Mouse (Mus musculus): Measurements from ENCODE around the gene Pgpep1. TPM values are rescaled to one million over a fixed set of nuclear protein-coding genes. Genes with fewer than 3 reads are reported as not detected.

The Pgpep1 gene
- polyA plus RNA-seq, 1 experiment from 2014 or later = 67.7 TPM

- under 1% methylated on average over 43 of the region's 45 CpGs for WGBS
- Histone ChIP-seq H3K4me2 (replicated peaks; ENCODE audit: low read depth, low read length) (peak overlapping the region; percentile 98), H3K27ac (ENCODE audit: low read length) (peak overlapping the region; percentile 99), H3K36me3 (ENCODE audit: control insufficient read depth, insufficient read depth, low read length) (no peaks in the 10 kb centered on the region), H3K9ac (replicated peaks; ENCODE audit: low read depth, low read length) (peak overlapping the region; percentile 77), H3K4me3 (ENCODE audit: low read depth, low read length) (peak overlapping the region; percentile 46), H3K9me3 (ENCODE audit: control insufficient read depth, low read depth, low read length) (no peaks in the 10 kb centered on the region), H3K4me1 (ENCODE audit: control insufficient read depth, insufficient read depth, low read length) (peaks cover 16% of the 10 kb centered on the region; the same call in 1 of the 2 replicates), H3K27me3 (ENCODE audit: control insufficient read depth, insufficient read depth, low read length) (no peaks in the 10 kb centered on the region)
- ATAC-seq (ENCODE audit: insufficient number of reproducible peaks, insufficient read depth, low FRiP score, low read depth) = peak; percentile 75
These were observed 50.1 kb downstream of the Pgpep1 start for GRCm38 (mm10) chr8:70609849-70610795.

GRCm38 (mm10) chr8:70609368-70609848 lies 50.8 kb downstream of the Pgpep1 start:
- Histone ChIP-seq H3K4me3 (ENCODE audit: low read depth, low read length) (peak overlapping the region; percentile 46), H3K4me2 (replicated peaks; ENCODE audit: low read depth, low read length) (peak overlapping the region; percentile 98), H3K9me3 (ENCODE audit: control insufficient read depth, low read depth, low read length) (no peaks in the 10 kb centered on the region), H3K27ac (ENCODE audit: low read length) (peak overlapping the region; percentile 99), H3K27me3 (ENCODE audit: control insufficient read depth, insufficient read depth, low read length) (no peaks in the 10 kb centered on the region), H3K36me3 (ENCODE audit: control insufficient read depth, insufficient read depth, low read length) (no peaks in the 10 kb centered on the region), H3K4me1 (ENCODE audit: control insufficient read depth, insufficient read depth, low read length) (peaks cover 16% of the 10 kb centered on the region; the same call in 1 of the 2 replicates), H3K9ac (replicated peaks; ENCODE audit: low read depth, low read length) (peak overlapping the region; percentile 77)
- peak; percentile 71 for ATAC-seq (ENCODE audit: insufficient number of reproducible peaks, insufficient read depth, low FRiP score, low read depth)
- WGBS = under 1% methylated on average over 39 of the region's 39 CpGs

- Histone ChIP-seq H3K4me2 (replicated peaks; ENCODE audit: low read depth, low read length) (peak within 1 kb of the TSS; percentile 98), H3K9ac (replicated peaks; ENCODE audit: low read depth, low read length) (peak within 1 kb of the TSS; percentile 77), H3K9me3 (ENCODE audit: control insufficient read depth, low read depth, low read length) (no peaks in the 10 kb centered on the region), H3K36me3 (ENCODE audit: control insufficient read depth, insufficient read depth, low read length) (no peaks in the 10 kb centered on the region), H3K27ac (ENCODE audit: low read length) (peak within 1 kb of the TSS; percentile 99), H3K4me3 (ENCODE audit: low read depth, low read length) (peak within 1 kb of the TSS; percentile 84), H3K4me1 (ENCODE audit: control insufficient read depth, insufficient read depth, low read length) (peaks cover 16% of the 10 kb centered on the region; the same call in 1 of the 2 replicates), H3K27me3 (ENCODE audit: control insufficient read depth, insufficient read depth, low read length) (no peaks in the 10 kb centered on the region)
- ATAC-seq (ENCODE audit: insufficient number of reproducible peaks, insufficient read depth, low FRiP score, low read depth) = no peak
- 4% methylated on average over 26 of the region's 26 CpGs for WGBS
These were observed 51.3 kb downstream of the Pgpep1 start, which contains the start of gene Ssbp4 for GRCm38 (mm10) chr8:70608749-70609367. Gene Ssbp4, minus strand, starts transcription at chr8:70608872.

GRCm38 (mm10) chr8:70607898-70608748 lies 52.1 kb downstream of the Pgpep1 start:
- no peaks in the 10 kb centered on the region for H3K27me3 ChIP-seq (ENCODE audit: control insufficient read depth, insufficient read depth, low read length)
- H3K27ac ChIP-seq (ENCODE audit: low read length) = peak overlapping the region; percentile 99
- ATAC-seq (ENCODE audit: insufficient number of reproducible peaks, insufficient read depth, low FRiP score, low read depth) = no peak
- H3K36me3 ChIP-seq (ENCODE audit: control insufficient read depth, insufficient read depth, low read length) = no peaks in the 10 kb centered on the region
- H3K4me1 ChIP-seq (ENCODE audit: control insufficient read depth, insufficient read depth, low read length) = peaks cover 13% of the 10 kb centered on the region; the same call in 1 of the 2 replicates
- peak overlapping the region; percentile 98 for H3K4me2 ChIP-seq (replicated peaks; ENCODE audit: low read depth, low read length)
- peak overlapping the region; percentile 66 for H3K9ac ChIP-seq (replicated peaks; ENCODE audit: low read depth, low read length)
- no peaks in the 10 kb centered on the region for H3K9me3 ChIP-seq (ENCODE audit: control insufficient read depth, low read depth, low read length)
- peak overlapping the region; percentile 84 for H3K4me3 ChIP-seq (ENCODE audit: low read depth, low read length)
- under 1% methylated on average over 84 of the region's 84 CpGs for WGBS

DNA sequence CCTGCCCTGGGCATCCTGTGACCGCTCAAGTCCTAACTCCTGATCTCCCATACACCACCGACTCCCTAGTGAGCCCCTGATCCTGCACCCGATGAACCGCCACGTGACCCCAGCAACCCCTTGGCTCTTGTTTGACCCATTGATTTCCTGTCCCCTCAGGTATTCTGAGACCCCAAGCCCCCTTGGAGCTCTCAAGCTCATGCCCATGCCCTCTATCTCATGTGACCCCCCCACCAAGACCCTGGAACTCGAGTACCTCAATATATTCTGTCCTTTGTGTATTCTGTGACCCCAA lies 52.6 kb downstream of the Pgpep1 start:
- H3K27ac ChIP-seq (ENCODE audit: low read length) = peak overlapping the region; percentile 99; the same call in 1 of the 2 replicates
- no peaks in the 10 kb centered on the region for H3K27me3 ChIP-seq (ENCODE audit: control insufficient read depth, insufficient read depth, low read length)
- no peak for ATAC-seq (ENCODE audit: insufficient number of reproducible peaks, insufficient read depth, low FRiP score, low read depth)
- H3K36me3 ChIP-seq (ENCODE audit: control insufficient read depth, insufficient read depth, low read length) = peaks cover 5% of the 10 kb centered on the region; the same call in 1 of the 2 replicates
- 27% methylated on average over 6 of the region's 6 CpGs for WGBS
- H3K4me2 ChIP-seq (replicated peaks; ENCODE audit: low read depth, low read length) = peak overlapping the region; percentile 98
- no peaks in the 10 kb centered on the region for H3K9me3 ChIP-seq (ENCODE audit: control insufficient read depth, low read depth, low read length)
- H3K9ac ChIP-seq (replicated peaks; ENCODE audit: low read depth, low read length) = peak overlapping the region; percentile 66
- peak overlapping the region; percentile 84 for H3K4me3 ChIP-seq (ENCODE audit: low read depth, low read length)
- H3K4me1 ChIP-seq (ENCODE audit: control insufficient read depth, insufficient read depth, low read length) = peaks cover 13% of the 10 kb centered on the region; the same call in 1 of the 2 replicates

GRCm38 (mm10) chr8:70606780-70607602 lies 53.2 kb downstream of the Pgpep1 start:
- no peak for ATAC-seq (ENCODE audit: insufficient number of reproducible peaks, insufficient read depth, low FRiP score, low read depth)
- 0 out of 2 replicates have a peak, but pooled peaks cover 1% of the 10 kb centered on the region for H3K9me3 ChIP-seq (ENCODE audit: control insufficient read depth, low read depth, low read length)
- H3K4me3 ChIP-seq (ENCODE audit: low read depth, low read length) = peak overlapping the region; percentile 84
- H3K4me2 ChIP-seq (replicated peaks; ENCODE audit: low read depth, low read length) = peak overlapping the region; percentile 98
- no peak overlapping the region for H3K27ac ChIP-seq (ENCODE audit: low read length)
- 56% methylated on average over 18 of the region's 18 CpGs for WGBS
- 0 out of 2 replicates have a peak overlapping the region, but pooled peaks have one; percentile 66 for H3K9ac ChIP-seq (replicated peaks; ENCODE audit: low read depth, low read length)
- peaks cover 13% of the 10 kb centered on the region; the same call in 1 of the 2 replicates for H3K4me1 ChIP-seq (ENCODE audit: control insufficient read depth, insufficient read depth, low read length)
- peaks cover 11% of the 10 kb centered on the region; the same call in 1 of the 2 replicates for H3K36me3 ChIP-seq (ENCODE audit: control insufficient read depth, insufficient read depth, low read length)
- H3K27me3 ChIP-seq (ENCODE audit: control insufficient read depth, insufficient read depth, low read length) = no peaks in the 10 kb centered on the region
